ENCODE assay signal across 9 mouse cellular contexts in genomic region chr6:134425216-134425717, GRCm38 (mm10). TPM values are rescaled to one million over a fixed set of nuclear protein-coding genes. Genes with fewer than 3 reads are reported as not detected.
DNase-seq lines count a peak whose midpoint lies in the region; ATAC-seq and TF ChIP-seq lines count a peak whose summit lies in the region.
"Had no signal": no experiment of that assay in that cellular context is flagged by ENCODE, and none has a peak within 500 bp of the region (broad histone marks: within the 10 kb centered on the region; RNA-seq: fewer than 3 reads in every experiment).

No protein-coding gene starts in this region.

- no peak overlapping the region for H3K9ac ChIP-seq in hindbrain, embryonic 15.5 days

- peak overlapping the region; percentile 64 for H3K27ac ChIP-seq in gastrocnemius, adult 2 months
- no peak overlapping the region for H3K27ac ChIP-seq in hindbrain, embryonic 15.5 days (replicated peaks)

- H3K4me2 ChIP-seq in hindbrain, embryonic 15.5 days = peak overlapping the region; percentile 39; the same call in 1 of the 2 replicates

- 31% methylated on average over 11 of the region's 11 CpGs for WGBS in hindbrain, embryonic 15.5 days

- peak; percentile 67 for DNase-seq in WW6 (ENCODE audit: low read depth, low spot score)
- peak; percentile 82 to 84 for DNase-seq in cerebellum, postnatal 14 days
- DNase-seq in gastrocnemius, adult 2 months = peak; percentile 69
- peak; percentile 31 to 58 for DNase-seq in layer of hippocampus, postnatal 25 days (ENCODE audit: extremely low spot score in 1 of 2, low spot score in 1 of 2)
- DNase-seq in lung, postnatal 10 days = peak; percentile 86
- DNase-seq in retina, adult 2 months (ENCODE audit: low read depth, low spot score) = peak; percentile 48

- H3K36me3 ChIP-seq in hindbrain, embryonic 15.5 days = no peaks in the 10 kb centered on the region

- H3K27me3 ChIP-seq in hindbrain, embryonic 15.5 days = no peaks in the 10 kb centered on the region

- peak; percentile 88 for ATAC-seq in hindbrain, embryonic 15.5 days (ENCODE audit: low FRiP score, low read depth)
- ATAC-seq in monocyte, adult 5-6 weeks (replicated peaks; ENCODE audit: insufficient number of reproducible peaks, low FRiP score, low TSS enrichment, poor library complexity, severe bottlenecking) = no peak

- no peaks in the 10 kb centered on the region for H3K9me3 ChIP-seq in hindbrain, embryonic 15.5 days

- H3K4me1 ChIP-seq in hindbrain, embryonic 15.5 days (replicated peaks) = no peaks in the 10 kb centered on the region; the same call in 1 of the 2 replicates

- peak; percentile 78 for TF ChIP-seq CTCF in gastrocnemius, adult 2 months (IDR thresholded peaks at IDR 0.05)

- intact Hi-C loops in gastrocnemius, adult 2 months (cut with DNase I) = loop anchor here (1.0 to 5.0 kb wide), 3 partner anchors 42 to 190 kb away; no protein-coding TSS in a partner anchor

- peak overlapping the region; percentile 61 for H3K4me3 ChIP-seq in gastrocnemius, adult 2 months
- no peak overlapping the region for H3K4me3 ChIP-seq in hindbrain, embryonic 15.5 days
- H3K4me3 ChIP-seq: myocyte had no signal

RNA-seq across cellular contexts. Expression of gene Bcl2l14, which starts 29.1 kb away (rescaled TPM):
- not detected for total RNA-seq in gastrocnemius, adult 2 months (2021)
- 0.12 TPM in 1 of 2 replicates, not detected in the other for polyA plus RNA-seq in hindbrain, embryonic 15.5 days (2015; fragmentation: Nextera tagmentation; extraction: Ambion mirVana)
- total RNA-seq in layer of hippocampus, postnatal 25 days (2021) = not detected
- total RNA-seq in monocyte, adult 5-6 weeks (2017) = 0.57 to 2.3 TPM (median 1.7 TPM) in 3 replicates
